Mouse (Mus musculus) ES-Bruce4 (cell line): ENCODE measurements around the gene Nit1. TPM values are rescaled to one million over a fixed set of nuclear protein-coding genes. Genes with fewer than 3 reads are reported as not detected.

Experiments used
- H3K27ac ChIP-seq: 2 replicates; pipeline ENCODE4 v1.5.1; 2012; ENCODE audit warnings: low read length, inconsistent platforms; ENCODE audit not compliant: insufficient read depth
- H3K27me3 ChIP-seq: 2 replicates; pipeline ENCODE4 v1.6.1; 2012; ENCODE audit warnings: mild to moderate bottlenecking, low read length, inconsistent platforms; ENCODE audit not compliant: control insufficient read depth, poor library complexity, insufficient read depth, severe bottlenecking
- H3K36me3 ChIP-seq: 2 replicates; pipeline ENCODE4 v1.6.1; 2012; ENCODE audit warnings: inconsistent platforms, mild to moderate bottlenecking, low read length, moderate library complexity; ENCODE audit not compliant: control insufficient read depth, poor library complexity, insufficient read depth, severe bottlenecking
- H3K4me1 ChIP-seq: one replicate; pipeline ENCODE4 v1.8.1; 2011; ENCODE audit warnings: low read length; ENCODE audit not compliant: control insufficient read depth, insufficient read depth
- H3K4me3 ChIP-seq: 2 replicates; pipeline ENCODE4 v1.5.1; 2011; ENCODE audit warnings: low read depth, mild to moderate bottlenecking, low read length
- H3K9ac ChIP-seq: 2 replicates; pipeline ENCODE4 v1.6.1; 2012; ENCODE audit warnings: low read depth, mild to moderate bottlenecking, inconsistent platforms; ENCODE audit not compliant: poor library complexity, severe bottlenecking
- H3K9me3 ChIP-seq: replicated peaks from 2 replicates; pipeline ENCODE4 v1.6.1; 2012; ENCODE audit warnings: mild to moderate bottlenecking, low read length, inconsistent platforms; ENCODE audit not compliant: control insufficient read depth, poor library complexity, insufficient read depth, severe bottlenecking
- CTCF ChIP-seq: IDR thresholded peaks from one replicate; pipeline ENCODE4 v1.8.1; 2011; ENCODE audit warnings: low read depth, low read length
- EP300 ChIP-seq: IDR thresholded peaks from 2 replicates; pipeline ENCODE4 v1.6.1; 2011; ENCODE audit warnings: low read depth, low read length; ENCODE audit not compliant: insufficient read depth
- POLR2A ChIP-seq: IDR thresholded peaks from one replicate; pipeline ENCODE4 v1.8.1; 2011; ENCODE audit warnings: low read length; ENCODE audit not compliant: insufficient read depth
- polyA plus RNA-seq: library from polyadenylated mRNA; stranded (reverse); fragments of >200 nt; gene quantifications from 2 replicates; pipeline ENCODE4 v1.2.4, GENCODE M21; 2011; ENCODE audit warnings: low read depth; ENCODE audit not compliant: missing spikeins, insufficient read depth, insufficient read length

The Nit1 gene
- polyA plus RNA-seq, 1 experiment = 42.9 TPM

DNA sequence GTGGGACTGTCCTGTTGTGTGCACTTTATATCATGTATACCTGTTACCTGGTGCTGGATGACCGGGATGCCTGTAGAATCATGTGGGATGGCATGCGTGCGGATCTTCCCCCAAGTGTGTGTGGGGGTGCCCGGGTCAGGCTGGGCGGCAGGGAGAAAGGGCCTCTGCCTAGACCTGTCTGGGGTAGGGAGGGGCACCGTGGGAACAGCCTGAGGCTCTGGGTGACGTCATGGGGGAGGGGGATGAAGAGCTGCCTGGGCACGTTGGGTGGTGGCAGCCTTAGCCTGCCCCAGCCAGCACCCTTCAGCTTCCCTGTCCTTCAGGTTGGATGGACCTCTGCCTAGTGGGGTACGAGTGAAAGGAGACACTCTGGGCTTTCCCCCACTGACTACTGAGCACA lies 38.9 kb upstream of the Nit1 start:
- peaks cover 4% of the 10 kb centered on the region for H3K4me1 ChIP-seq
- no peak overlapping the region for H3K27ac ChIP-seq
- H3K9me3 ChIP-seq = no peaks in the 10 kb centered on the region
- no peak overlapping the region for H3K4me3 ChIP-seq
- no peaks in the 10 kb centered on the region for H3K27me3 ChIP-seq
- H3K9ac ChIP-seq = no peak overlapping the region
- TF ChIP-seq EP300 = no peak
- TF ChIP-seq CTCF = no peak
- no peak for TF ChIP-seq POLR2A
- H3K36me3 ChIP-seq = no peaks in the 10 kb centered on the region

DNA sequence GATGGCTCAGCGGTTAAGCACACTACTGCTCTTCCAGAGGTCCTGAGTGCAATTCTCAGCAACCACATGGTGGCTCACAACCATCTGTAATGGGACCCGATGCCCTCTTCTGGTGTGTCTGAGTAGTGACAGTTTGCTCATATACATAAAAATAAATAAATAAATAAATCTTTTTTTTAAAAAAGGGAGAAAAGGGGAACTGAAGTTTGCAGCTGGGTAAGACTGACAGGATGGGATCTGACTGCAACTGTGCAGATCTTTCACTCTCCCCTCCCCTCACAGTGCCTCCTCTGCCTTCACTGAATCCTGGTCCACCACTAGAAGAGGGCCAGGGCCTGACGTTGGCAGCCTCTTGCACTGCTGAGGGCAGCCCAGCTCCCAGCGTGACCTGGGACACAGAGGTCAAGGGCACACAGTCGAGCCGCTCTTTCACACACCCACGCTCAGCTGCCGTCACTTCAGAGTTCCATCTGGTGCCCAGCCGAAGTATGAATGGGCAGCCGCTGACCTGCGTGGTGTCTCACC lies 36.7 kb upstream of the Nit1 start:
- no peak overlapping the region for H3K4me3 ChIP-seq
- no peaks in the 10 kb centered on the region for H3K9me3 ChIP-seq
- no peaks in the 10 kb centered on the region for H3K36me3 ChIP-seq
- no peak overlapping the region for H3K27ac ChIP-seq
- peaks cover 4% of the 10 kb centered on the region for H3K4me1 ChIP-seq
- H3K9ac ChIP-seq = no peak overlapping the region
- no peaks in the 10 kb centered on the region for H3K27me3 ChIP-seq
- TF ChIP-seq CTCF (no peak), EP300 (no peak), POLR2A (no peak)

DNA sequence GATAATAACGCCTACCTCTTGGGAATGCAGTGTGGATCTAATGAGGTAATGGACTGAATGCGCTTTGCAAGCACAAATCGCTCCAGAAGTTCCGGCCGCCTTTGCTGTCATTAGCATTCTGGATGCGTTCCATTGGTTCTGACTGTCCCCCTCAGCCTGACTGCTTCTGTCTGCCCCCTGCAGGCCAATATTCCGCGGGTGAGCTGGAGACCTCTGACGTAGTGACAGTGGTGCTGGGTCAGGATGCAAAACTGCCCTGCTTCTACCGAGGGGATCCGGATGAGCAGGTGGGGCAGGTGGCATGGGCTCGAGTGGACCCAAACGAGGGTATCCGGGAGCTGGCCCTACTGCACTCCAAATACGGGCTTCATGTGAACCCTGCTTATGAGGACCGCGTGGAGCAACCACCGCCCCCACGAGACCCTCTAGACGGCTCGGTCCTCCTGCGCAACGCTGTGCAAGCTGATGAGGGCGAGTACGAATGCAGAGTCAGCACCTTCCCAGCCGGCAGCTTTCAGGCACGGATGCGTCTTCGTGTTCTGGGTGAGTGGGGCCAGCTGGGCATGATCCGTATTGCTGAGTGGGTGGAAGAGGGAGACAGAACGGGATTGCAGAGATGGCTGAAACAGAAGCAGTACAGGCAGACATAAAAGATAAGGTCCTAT lies 34.6 kb upstream of the Nit1 start:
- Histone ChIP-seq H3K27ac (no peak overlapping the region), H3K4me3 (peak overlapping the region; percentile 33), H3K27me3 (no peaks in the 10 kb centered on the region), H3K9me3 (no peaks in the 10 kb centered on the region), H3K9ac (no peak overlapping the region), H3K36me3 (no peaks in the 10 kb centered on the region), H3K4me1 (peaks cover 4% of the 10 kb centered on the region)
- TF ChIP-seq POLR2A = no peak
- peak; percentile 81 for TF ChIP-seq CTCF
- TF ChIP-seq EP300 = no peak

DNA sequence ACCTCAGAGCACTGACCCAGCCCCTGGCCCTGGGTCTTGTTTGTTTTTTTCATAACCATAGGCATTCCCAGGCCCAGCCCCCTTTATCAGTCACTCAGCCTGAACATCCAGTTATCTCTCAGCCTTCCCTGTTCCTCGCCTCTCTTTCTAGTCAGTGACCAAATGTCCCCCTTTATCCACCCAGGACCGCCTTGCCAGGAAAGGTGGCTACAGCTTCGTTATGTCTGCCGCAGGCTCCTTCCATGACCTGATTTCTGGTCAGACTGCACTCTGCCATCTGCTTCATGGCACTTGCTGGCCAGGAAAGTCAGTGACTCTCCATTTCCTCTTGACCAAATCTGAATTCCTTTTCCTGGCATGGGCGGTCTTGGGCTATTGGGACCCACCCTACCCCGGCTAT lies 32.9 kb upstream of the Nit1 start:
- TF ChIP-seq POLR2A = no peak
- TF ChIP-seq CTCF = no peak
- no peak for TF ChIP-seq EP300
- H3K27me3 ChIP-seq = no peaks in the 10 kb centered on the region

DNA sequence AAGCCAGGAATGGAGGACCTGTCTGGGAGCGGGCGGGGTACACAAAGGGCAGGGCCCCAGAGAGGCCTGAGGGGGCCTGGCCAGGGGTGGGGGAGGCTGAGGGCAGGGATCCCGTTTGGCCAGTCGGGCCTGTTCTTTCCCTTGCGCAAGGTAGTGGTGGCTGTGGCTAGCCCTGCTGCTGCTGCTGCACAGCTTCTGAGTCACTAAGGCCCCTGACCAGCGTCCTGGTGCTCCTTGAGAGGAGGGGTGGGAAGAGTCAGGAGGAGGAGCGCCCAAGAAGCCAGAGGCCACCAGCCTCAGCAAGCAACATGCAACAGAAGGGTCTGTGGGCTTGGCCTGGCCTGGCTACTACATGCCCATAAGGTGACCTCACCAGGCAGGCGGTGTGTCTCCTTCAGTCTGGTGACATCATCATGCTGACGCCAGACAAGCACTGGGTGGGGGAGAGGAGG lies 30.2 kb upstream of the Nit1 start:
- Histone ChIP-seq H3K4me1 (peaks cover 20% of the 10 kb centered on the region), H3K27ac (peak overlapping the region; percentile 9; the same call in 1 of the 2 replicates), H3K27me3 (no peaks in the 10 kb centered on the region), H3K4me3 (0 out of 2 replicates have a peak overlapping the region, but pooled peaks have one; percentile 4), H3K9ac (no peak overlapping the region), H3K36me3 (no peaks in the 10 kb centered on the region), H3K9me3 (no peaks in the 10 kb centered on the region)
- TF ChIP-seq POLR2A (no peak), EP300 (peak; percentile 64; the same call in 1 of the 2 replicates)

More for the DNA sequence above, 32.9 kb upstream of the Nit1 start:
- Histone ChIP-seq H3K4me3 (no peak overlapping the region), H3K27ac (no peak overlapping the region), H3K9me3 (no peaks in the 10 kb centered on the region), H3K4me1 (peaks cover 13% of the 10 kb centered on the region), H3K36me3 (no peaks in the 10 kb centered on the region), H3K9ac (no peak overlapping the region)

DNA sequence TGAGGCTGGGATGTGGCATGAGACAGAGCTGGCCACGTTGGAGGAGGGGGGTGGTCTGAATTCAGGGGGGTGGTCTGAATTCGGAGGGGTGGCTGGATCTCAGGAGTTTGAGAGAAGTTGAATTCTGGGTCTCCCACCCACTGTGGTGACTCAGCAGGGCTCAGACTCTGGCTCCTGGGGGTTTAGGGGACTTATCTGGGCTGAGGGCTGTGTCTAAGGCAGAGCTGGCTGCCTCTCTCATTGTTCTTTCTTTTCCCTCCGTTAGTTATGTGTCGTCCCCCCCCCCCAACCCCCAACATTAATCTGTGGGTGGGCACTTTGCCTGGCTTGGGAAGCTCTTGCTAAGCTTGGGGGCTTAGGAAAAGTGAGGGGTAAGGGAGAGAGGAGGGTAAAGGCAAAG lies 28.5 kb upstream of the Nit1 start:
- Histone ChIP-seq H3K4me3 (no peak overlapping the region), H3K27ac (0 out of 2 replicates have a peak overlapping the region, but pooled peaks have one; percentile 15)

More for the DNA sequence above, 28.5 kb upstream of the Nit1 start:
- H3K4me1 ChIP-seq = peaks cover 20% of the 10 kb centered on the region
- TF ChIP-seq CTCF = no peak
- TF ChIP-seq POLR2A = no peak
- TF ChIP-seq EP300 = no peak
- no peak overlapping the region for H3K9ac ChIP-seq
- no peaks in the 10 kb centered on the region for H3K27me3 ChIP-seq
- H3K36me3 ChIP-seq = no peaks in the 10 kb centered on the region
- H3K9me3 ChIP-seq = no peaks in the 10 kb centered on the region
